In genomic region chr4:134914122-134914863, GRCm38 (mm10) we compare ENCODE assay signal across 8 mouse cellular contexts. TPM values are rescaled to one million over a fixed set of nuclear protein-coding genes. Genes with fewer than 3 reads are reported as not detected.
A peak's percentile ranks its signal among the peaks of the same experiment; 100 is the strongest.
DNase-seq lines count a peak whose midpoint lies in the region; ATAC-seq lines count a peak whose summit lies in the region.

No protein-coding gene starts in this region.

- H3K27me3 ChIP-seq in lung, embryonic 15.5 days = no peaks in the 10 kb centered on the region
- no peaks in the 10 kb centered on the region for H3K27me3 ChIP-seq in embryonic facial prominence, embryonic 13.5 days
- no peaks in the 10 kb centered on the region for H3K27me3 ChIP-seq in intestine, embryonic 15.5 days (replicated peaks)
- H3K27me3 ChIP-seq in midbrain, embryonic 15.5 days (replicated peaks) = no peaks in the 10 kb centered on the region

- peaks cover 22% of the 10 kb centered on the region for H3K36me3 ChIP-seq in lung, embryonic 15.5 days
- peaks cover 25% of the 10 kb centered on the region for H3K36me3 ChIP-seq in embryonic facial prominence, embryonic 13.5 days
- peaks cover 7% of the 10 kb centered on the region for H3K36me3 ChIP-seq in intestine, embryonic 15.5 days
- peaks cover 3% of the 10 kb centered on the region for H3K36me3 ChIP-seq in midbrain, embryonic 15.5 days (replicated peaks)

- H3K4me1 ChIP-seq in lung, embryonic 15.5 days = peaks cover 17% of the 10 kb centered on the region
- peaks cover 17% of the 10 kb centered on the region for H3K4me1 ChIP-seq in embryonic facial prominence, embryonic 13.5 days
- H3K4me1 ChIP-seq in intestine, embryonic 15.5 days (replicated peaks) = peaks cover 12% of the 10 kb centered on the region
- peaks cover 17% of the 10 kb centered on the region for H3K4me1 ChIP-seq in midbrain, embryonic 15.5 days

- DNase-seq in lung, postnatal 14 days = no peak
- DNase-seq in ovary, adult 18-20 months (ENCODE audit: low spot score) = no peak
- no peak for DNase-seq in spleen, postnatal 10 days (ENCODE audit: low spot score in 2 of 2)
- no peak for DNase-seq in layer of hippocampus, postnatal 14 days (ENCODE audit: low spot score in 2 of 2)

- under 1% methylated on average over 43 of the region's 43 CpGs for whole genome bisulfite sequencing in lung, embryonic 15.5 days
- WGBS in embryonic facial prominence, embryonic 13.5 days = under 1% methylated on average over 43 of the region's 43 CpGs
- WGBS in intestine, embryonic 15.5 days = under 1% methylated on average over 43 of the region's 43 CpGs
- WGBS in midbrain, embryonic 15.5 days = under 1% methylated on average over 43 of the region's 43 CpGs

- peak overlapping the region; percentile 89 for H3K27ac ChIP-seq in lung, embryonic 15.5 days
- H3K27ac ChIP-seq in embryonic facial prominence, embryonic 13.5 days = peak overlapping the region; percentile 94
- peak overlapping the region; percentile 91 for H3K27ac ChIP-seq in intestine, embryonic 15.5 days
- H3K27ac ChIP-seq in midbrain, embryonic 15.5 days = peak overlapping the region; percentile 86

- H3K9me3 ChIP-seq in lung, embryonic 15.5 days = no peaks in the 10 kb centered on the region
- no peaks in the 10 kb centered on the region for H3K9me3 ChIP-seq in embryonic facial prominence, embryonic 13.5 days
- H3K9me3 ChIP-seq in intestine, embryonic 15.5 days = no peaks in the 10 kb centered on the region
- no peaks in the 10 kb centered on the region for H3K9me3 ChIP-seq in midbrain, embryonic 15.5 days

- H3K4me3 ChIP-seq in lung, embryonic 15.5 days = peak overlapping the region; percentile 89
- peak overlapping the region; percentile 80 for H3K4me3 ChIP-seq in embryonic facial prominence, embryonic 13.5 days
- H3K4me3 ChIP-seq in intestine, embryonic 15.5 days (replicated peaks) = peak overlapping the region; percentile 95
- H3K4me3 ChIP-seq in midbrain, embryonic 15.5 days = peak overlapping the region; percentile 76

- H3K4me2 ChIP-seq in lung, embryonic 15.5 days = peak overlapping the region; percentile 65
- peak overlapping the region; percentile 71 for H3K4me2 ChIP-seq in embryonic facial prominence, embryonic 13.5 days
- H3K4me2 ChIP-seq in intestine, embryonic 15.5 days (replicated peaks) = peak overlapping the region; percentile 71
- peak overlapping the region; percentile 63 for H3K4me2 ChIP-seq in midbrain, embryonic 15.5 days

- peak overlapping the region; percentile 84 for H3K9ac ChIP-seq in lung, embryonic 15.5 days
- peak overlapping the region; percentile 92 for H3K9ac ChIP-seq in embryonic facial prominence, embryonic 13.5 days
- peak overlapping the region; percentile 89 for H3K9ac ChIP-seq in intestine, embryonic 15.5 days
- H3K9ac ChIP-seq in midbrain, embryonic 15.5 days = peak overlapping the region; percentile 80

- ATAC-seq in lung, embryonic 15.5 days (ENCODE audit: borderline replicate concordance, extremely low read depth, low FRiP score, low TSS enrichment) = peak; percentile 73
- ATAC-seq in embryonic facial prominence, embryonic 13.5 days (ENCODE audit: insufficient number of reproducible peaks, insufficient read depth, low FRiP score, low TSS enrichment, low read depth) = peak; percentile 73
- ATAC-seq in intestine, embryonic 15.5 days = peak; percentile 75
- ATAC-seq in midbrain, embryonic 15.5 days (replicated peaks) = peak; percentile 66

RNA-seq across cellular contexts. Expression of gene Tmem50a, which starts 0.5 kb away (rescaled TPM):
- polyA plus RNA-seq in lung, embryonic 15.5 days (2015; fragmentation: Nextera tagmentation; extraction: Ambion mirVana) = 172 and 184 TPM in 2 replicates
- 172 and 199 TPM in 2 replicates for polyA plus RNA-seq in embryonic facial prominence, embryonic 13.5 days (2015; fragmentation: Nextera tagmentation; extraction: Ambion mirVana)
- polyA plus RNA-seq in intestine, embryonic 15.5 days (2015; fragmentation: Nextera tagmentation; extraction: Ambion mirVana) = 146 and 154 TPM in 2 replicates
- 203 and 218 TPM in 2 replicates for polyA plus RNA-seq in midbrain, embryonic 15.5 days (2015; fragmentation: Nextera tagmentation; extraction: Ambion mirVana)
- 100 to 1,000 TPM; 112 TPM for total RNA-seq in layer of hippocampus, postnatal 14 days (2021)

RNA-seq across cellular contexts. Expression of gene Rsrp1, which starts 9.1 kb away (rescaled TPM):
- 369 and 412 TPM in 2 replicates for polyA plus RNA-seq in lung, embryonic 15.5 days (2015; fragmentation: Nextera tagmentation; extraction: Ambion mirVana)
- 512 and 574 TPM in 2 replicates for polyA plus RNA-seq in embryonic facial prominence, embryonic 13.5 days (2015; fragmentation: Nextera tagmentation; extraction: Ambion mirVana)
- 450 and 479 TPM in 2 replicates for polyA plus RNA-seq in intestine, embryonic 15.5 days (2015; fragmentation: Nextera tagmentation; extraction: Ambion mirVana)
- polyA plus RNA-seq in midbrain, embryonic 15.5 days (2015; fragmentation: Nextera tagmentation; extraction: Ambion mirVana) = 559 and 566 TPM in 2 replicates
- 100 to 1,000 TPM; 241 to 268 TPM for total RNA-seq in layer of hippocampus, postnatal 14 days (2021)

RNA-seq across cellular contexts. Expression of gene Syf2, which starts 16.4 kb away (rescaled TPM):
- 64.0 and 73.8 TPM in 2 replicates for polyA plus RNA-seq in lung, embryonic 15.5 days (2015; fragmentation: Nextera tagmentation; extraction: Ambion mirVana)
- polyA plus RNA-seq in embryonic facial prominence, embryonic 13.5 days (2015; fragmentation: Nextera tagmentation; extraction: Ambion mirVana) = 78.7 and 88.4 TPM in 2 replicates
- 60.0 and 63.7 TPM in 2 replicates for polyA plus RNA-seq in intestine, embryonic 15.5 days (2015; fragmentation: Nextera tagmentation; extraction: Ambion mirVana)
- 58.6 and 60.5 TPM in 2 replicates for polyA plus RNA-seq in midbrain, embryonic 15.5 days (2015; fragmentation: Nextera tagmentation; extraction: Ambion mirVana)
- 10 to 100 TPM; 42.6 to 43.8 TPM for total RNA-seq in layer of hippocampus, postnatal 14 days (2021)

RNA-seq across cellular contexts. Expression of gene Rhd, which starts 50.0 kb away (rescaled TPM):
- 2.3 and 5.4 TPM in 2 replicates for polyA plus RNA-seq in lung, embryonic 15.5 days (2015; fragmentation: Nextera tagmentation; extraction: Ambion mirVana)
- 2.4 and 6.1 TPM in 2 replicates for polyA plus RNA-seq in embryonic facial prominence, embryonic 13.5 days (2015; fragmentation: Nextera tagmentation; extraction: Ambion mirVana)
- 7.9 and 8.4 TPM in 2 replicates for polyA plus RNA-seq in intestine, embryonic 15.5 days (2015; fragmentation: Nextera tagmentation; extraction: Ambion mirVana)
- 0.98 and 1.1 TPM in 2 replicates for polyA plus RNA-seq in midbrain, embryonic 15.5 days (2015; fragmentation: Nextera tagmentation; extraction: Ambion mirVana)
- total RNA-seq in layer of hippocampus, postnatal 14 days (2021) = not detected
